Mouse (Mus musculus): ENCODE data around the gene Gm21970.

GRCm38 (mm10) chr16:91391421-91391820 is at the start of gene Gm21970:
- TF ChIP-seq CTCF (IDR thresholded peaks at IDR 0.05) (no peak), EP300 (IDR thresholded peaks at IDR 0.05) (no peak)

Data from lung, postnatal 0 days (tissue).